Mouse (Mus musculus) left cerebral cortex, adult 9 months (tissue): ENCODE data around the gene Dmrtc1a.
"Not testable (repeated sequence)": the region's sequence is repeated elsewhere in the genome, so short reads cannot be mapped to it uniquely, and the experiment has no call there.

Source experiments
- DNase-seq, 2 experiments: peaks; one replicate each; pipeline ENCODE4 v3.0.0; 2022; ENCODE audit warnings: low spot score in 2 of 2

Gene Dmrtc1a

GRCm38 (mm10) chrX:102908587-102908986 is at the start of gene Dmrtc1a, which contains the start of gene 1700011M02Rik:
Dmrtc1a (minus strand) TSS chrX:102908687.
1700011M02Rik (plus strand) TSS chrX:102908905.
- not testable (repeated sequence) for DNase-seq

- DNase-seq, result peak in 1 of 2 experiments; percentile 28
Measured at GRCm38 (mm10) chrX:102950136-102950535, 41.6 kb upstream of the Dmrtc1a start.

GRCm38 (mm10) chrX:102936743-102937142 is 28.3 kb upstream of the Dmrtc1a start:
- no peak for DNase-seq

GRCm38 (mm10) chrX:102934395-102934764 is 25.9 kb upstream of the Dmrtc1a start:
- no peak for DNase-seq

GRCm38 (mm10) chrX:102933571-102934394 is 25.3 kb upstream of the Dmrtc1a start:
- peak in 1 of 2 experiments; percentile 50 for DNase-seq

GRCm38 (mm10) chrX:102932992-102933570 is 24.6 kb upstream of the Dmrtc1a start:
- DNase-seq, result no peak

- DNase-seq, result not testable (repeated sequence)
Measured at GRCm38 (mm10) chrX:102928072-102928471, 19.6 kb upstream of the Dmrtc1a start, which contains the start of gene 1700018G05Rik. 1700018G05Rik (plus strand) TSS chrX:102928372.

GRCm38 (mm10) chrX:102926707-102927106 is 18.2 kb upstream of the Dmrtc1a start:
- peak in 1 of 2 experiments; percentile 19 for DNase-seq

GRCm38 (mm10) chrX:102914823-102915222 is 6.3 kb upstream of the Dmrtc1a start:
- not testable (repeated sequence) for DNase-seq

GRCm38 (mm10) chrX:102867871-102868270 is 40.6 kb downstream of the Dmrtc1a start, which contains the start of gene 1700031F05Rik:
1700031F05Rik (minus strand) TSS chrX:102867971.
- DNase-seq, result no peak

GRCm38 (mm10) chrX:102854516-102854915 is 54.0 kb downstream of the Dmrtc1a start, which contains the start of gene Dmrtc1c2:
Dmrtc1c2 (minus strand) TSS chrX:102854616.
- DNase-seq, result not testable (repeated sequence)
